In genomic region chr16:26950209-26950608, GRCm38 (mm10) we compare ENCODE assay signal across 19 mouse cellular contexts. TPM values are rescaled to one million over a fixed set of nuclear protein-coding genes. Genes with fewer than 3 reads are reported as not detected.
DNase-seq lines count a peak whose midpoint lies in the region; ATAC-seq lines count a peak whose summit lies in the region.
"Had no signal": no experiment of that assay in that cellular context is flagged by ENCODE, and none has a peak within 500 bp of the region (broad histone marks: within the 10 kb centered on the region; RNA-seq: fewer than 3 reads in every experiment).

No protein-coding gene starts in this region.

- no peak overlapping the region for H3K4me3 ChIP-seq in hindbrain, embryonic 11.5 days (ENCODE audit: low read depth, low read length)
- no peak overlapping the region for H3K4me3 ChIP-seq in hindbrain, embryonic 13.5 days
- no peak overlapping the region for H3K4me3 ChIP-seq in forebrain, embryonic 10.5 days
- H3K4me3 ChIP-seq: erythroblast, embryonic 14.5 days; limb, embryonic 12.5 days; midbrain, embryonic 10.5 days had no signal

- H3K36me3 ChIP-seq in hindbrain, embryonic 11.5 days (ENCODE audit: control insufficient read depth, insufficient read depth, low read length): no peaks in the 10 kb centered on the region
- H3K36me3 ChIP-seq in hindbrain, embryonic 13.5 days: no peaks in the 10 kb centered on the region
- H3K36me3 ChIP-seq in forebrain, embryonic 10.5 days (replicated peaks): no peaks in the 10 kb centered on the region
- H3K36me3 ChIP-seq: limb, embryonic 12.5 days; midbrain, embryonic 10.5 days had no signal

- ATAC-seq in hindbrain, embryonic 11.5 days (ENCODE audit: low FRiP score): no peak
- no peak for ATAC-seq in hindbrain, embryonic 13.5 days (ENCODE audit: low FRiP score)
- ATAC-seq: hindbrain, postnatal 0 days had no signal

- no peak overlapping the region for H3K9ac ChIP-seq in hindbrain, embryonic 11.5 days (ENCODE audit: low read depth, low read length)
- no peak overlapping the region for H3K9ac ChIP-seq in hindbrain, embryonic 13.5 days
- H3K9ac ChIP-seq: limb, embryonic 12.5 days had no signal

- no peak overlapping the region for H3K4me2 ChIP-seq in hindbrain, embryonic 11.5 days (replicated peaks; ENCODE audit: low read depth, low read length)
- no peak overlapping the region for H3K4me2 ChIP-seq in hindbrain, embryonic 13.5 days
- H3K4me2 ChIP-seq: limb, embryonic 12.5 days had no signal

- WGBS in hindbrain, embryonic 11.5 days: 57% methylated on average over 4 of the region's 4 CpGs
- 56% methylated on average over 4 of the region's 4 CpGs for WGBS in hindbrain, embryonic 13.5 days
- 64% methylated on average over 4 of the region's 4 CpGs for WGBS in forebrain, embryonic 10.5 days

- no peaks in the 10 kb centered on the region for H3K4me1 ChIP-seq in hindbrain, embryonic 11.5 days (replicated peaks; ENCODE audit: control insufficient read depth, insufficient read depth, low read length)
- H3K4me1 ChIP-seq in hindbrain, embryonic 13.5 days (replicated peaks): no peaks in the 10 kb centered on the region
- H3K4me1 ChIP-seq in forebrain, embryonic 10.5 days: no peaks in the 10 kb centered on the region
- H3K4me1 ChIP-seq: limb, embryonic 12.5 days; midbrain, embryonic 10.5 days had no signal

- no peaks in the 10 kb centered on the region for H3K9me3 ChIP-seq in hindbrain, embryonic 11.5 days (ENCODE audit: control insufficient read depth, low read length)
- no peaks in the 10 kb centered on the region for H3K9me3 ChIP-seq in hindbrain, embryonic 13.5 days
- H3K9me3 ChIP-seq in forebrain, embryonic 10.5 days: no peaks in the 10 kb centered on the region
- H3K9me3 ChIP-seq: limb, embryonic 12.5 days; midbrain, embryonic 10.5 days had no signal

- no peaks in the 10 kb centered on the region for H3K27me3 ChIP-seq in hindbrain, embryonic 11.5 days (ENCODE audit: control insufficient read depth, insufficient read depth, low read length)
- no peaks in the 10 kb centered on the region for H3K27me3 ChIP-seq in hindbrain, embryonic 13.5 days
- H3K27me3 ChIP-seq in forebrain, embryonic 10.5 days (ENCODE audit: poor library complexity, severe bottlenecking): no peaks in the 10 kb centered on the region
- H3K27me3 ChIP-seq: limb, embryonic 12.5 days had no signal

- DNase-seq in hindbrain, embryonic 11.5 days (ENCODE audit: low spot score): peak; percentile 8
- peak; percentile 1 for DNase-seq in lung, postnatal 36 days
- no peak for DNase-seq in lung, adult 18-20 months
- DNase-seq in NIH3T3 (ENCODE audit: low read depth): peak; percentile 48
- DNase-seq in induced T-regulatory cell, adult 2 months (ENCODE audit: low read depth): peak; percentile 1
- no peak for DNase-seq in forebrain, embryonic 10.5 days (ENCODE audit: extremely low spot score, low spot score)
- no peak for DNase-seq in gastrocnemius, postnatal 14 days
- DNase-seq: cerebellum, adult 11 months; heart, adult 11 months; kidney, postnatal 14 days; right cerebral cortex, postnatal 4 days; thymus, adult 2 months had no signal

- intact Hi-C loops in gastrocnemius, postnatal 14 days (cut with DNase I; ENCODE audit: low total_unique reads): no loop called here

- no peak overlapping the region for H3K27ac ChIP-seq in hindbrain, embryonic 11.5 days (ENCODE audit: low read depth, low read length)
- H3K27ac ChIP-seq in hindbrain, embryonic 13.5 days: no peak overlapping the region
- H3K27ac ChIP-seq in forebrain, embryonic 10.5 days: no peak overlapping the region
- H3K27ac ChIP-seq: hindbrain, postnatal 0 days; limb, embryonic 12.5 days; midbrain, embryonic 10.5 days had no signal

RNA-seq across cellular contexts. Expression of gene Gmnc, which starts 41.2 kb away (rescaled TPM):
- polyA plus RNA-seq in hindbrain, embryonic 11.5 days (2014; fragmentation: Nextera tagmentation; extraction: Ambion mirVana): 0.66 and 0.84 TPM in 2 replicates
- 1.0 and 2.3 TPM in 2 replicates for polyA plus RNA-seq in hindbrain, embryonic 13.5 days (2015; fragmentation: Nextera tagmentation; extraction: Ambion mirVana)
- 0.77 and 1.8 TPM in 2 replicates for polyA plus RNA-seq in forebrain, embryonic 10.5 days (2016; fragmentation: Nextera tagmentation; extraction: Ambion mirVana)
- not detected for total RNA-seq in gastrocnemius, postnatal 14 days (2021)
- total RNA-seq: adrenal gland, postnatal 4 days had no signal
- polyA plus RNA-seq: erythroblast, embryonic 14.5 days; heart, postnatal 0 days had no signal

Comparison
In these comparisons a context has a peak if more than half of its experiments do, and no peak if none do; other contexts are left out.
1. DNase-seq: peak in hindbrain, embryonic 11.5 days (single experiment), lung, postnatal 36 days (single experiment), NIH3T3 (single experiment) and induced T-regulatory cell, adult 2 months (single experiment); none in lung, adult 18-20 months (0 of 2), forebrain, embryonic 10.5 days (single experiment) and gastrocnemius, postnatal 14 days (single experiment).